Mouse (Mus musculus): ENCODE data around the gene Wipf1.

Wipf1 gene

DNA sequence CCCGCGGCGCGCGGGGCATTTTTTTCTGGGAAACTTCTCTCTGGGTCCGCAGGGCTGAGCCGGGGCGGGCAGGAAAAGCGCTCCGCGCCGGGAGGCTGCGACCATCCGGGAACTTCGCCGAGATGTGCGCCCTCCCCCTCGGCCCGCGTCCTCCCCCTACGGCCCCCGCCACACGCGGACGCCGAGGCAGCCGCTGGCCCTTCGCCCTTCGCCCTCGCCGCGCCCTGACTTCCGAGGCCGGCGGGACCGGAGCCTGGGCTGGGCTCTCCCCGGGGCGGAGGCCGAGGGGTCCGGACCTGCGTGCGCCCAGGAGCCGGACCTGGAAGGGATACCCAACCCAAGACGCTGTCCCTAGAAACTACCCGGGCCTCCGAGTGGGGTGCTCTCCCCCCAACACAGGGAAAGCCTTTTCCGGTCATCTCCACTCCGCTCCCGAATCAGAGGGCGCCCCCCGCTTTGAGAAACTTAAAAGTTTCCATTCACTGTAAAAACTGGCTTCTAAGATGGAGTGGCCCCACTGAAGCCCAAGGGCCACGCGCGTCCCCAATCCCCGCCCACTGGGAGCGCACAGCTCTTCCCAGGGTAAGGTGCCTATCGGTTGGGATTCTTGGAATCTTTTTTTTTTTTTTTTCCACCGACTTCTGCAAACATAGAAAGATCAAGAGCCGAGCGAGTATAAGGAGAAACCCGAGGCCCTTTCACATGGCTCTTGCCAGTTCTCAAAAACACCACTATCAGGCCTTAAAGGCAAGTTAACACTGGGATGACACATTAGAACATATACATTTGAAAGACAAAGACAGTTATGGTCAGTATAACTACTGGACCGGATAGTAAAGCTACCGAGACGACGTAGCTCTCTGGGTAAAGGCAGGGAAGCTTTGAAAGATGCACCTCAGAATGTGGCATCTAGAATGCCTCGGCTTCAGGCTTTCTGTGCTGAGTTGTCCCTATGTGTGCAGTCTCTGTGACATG, at the start of gene Wipf1:
Wipf1 (minus strand) TSS at position 379 of the 975 bp plus-strand sequence.
- DNase-seq: peak; percentile 88

DNA sequence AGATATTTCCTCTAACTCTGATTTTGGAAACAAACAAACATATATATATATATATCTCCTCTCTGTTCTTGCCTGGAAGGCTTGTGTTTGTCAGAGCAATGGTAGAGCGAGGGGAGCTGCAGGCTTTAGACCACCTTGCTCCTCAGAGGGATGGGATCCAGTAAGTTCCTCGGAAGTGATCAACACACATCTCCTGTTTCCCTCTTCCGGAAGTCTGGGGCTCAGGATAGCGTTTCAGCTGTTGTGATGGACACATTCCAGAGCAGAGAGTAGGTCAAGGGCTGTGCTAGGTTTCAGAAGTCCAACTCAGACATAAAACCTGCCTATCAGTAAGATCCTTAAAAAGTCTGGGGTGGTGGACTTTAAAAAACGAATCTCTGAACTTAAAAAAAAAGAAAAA, 49.6 kb upstream of the Wipf1 start:
- no peak for DNase-seq

DNA sequence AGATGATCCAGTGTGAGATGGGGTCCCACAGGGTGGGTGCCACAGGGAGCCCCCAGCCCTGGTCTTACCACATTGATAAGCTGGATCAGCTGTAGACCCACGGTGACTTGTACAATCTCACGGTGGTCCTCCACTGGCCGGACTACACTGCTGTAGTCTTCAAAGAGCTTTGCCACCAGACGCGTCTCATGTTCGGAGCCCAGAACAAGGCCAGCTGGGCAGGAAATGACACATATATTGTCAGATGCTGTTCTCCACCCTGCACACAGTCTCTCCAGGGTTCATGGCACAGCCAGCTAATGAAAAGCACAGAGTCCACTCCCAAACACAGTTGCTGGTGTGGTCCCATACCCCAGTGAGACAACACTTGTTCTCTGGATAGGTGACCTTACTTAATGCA, 44.9 kb upstream of the Wipf1 start:
- no peak for DNase-seq

DNA sequence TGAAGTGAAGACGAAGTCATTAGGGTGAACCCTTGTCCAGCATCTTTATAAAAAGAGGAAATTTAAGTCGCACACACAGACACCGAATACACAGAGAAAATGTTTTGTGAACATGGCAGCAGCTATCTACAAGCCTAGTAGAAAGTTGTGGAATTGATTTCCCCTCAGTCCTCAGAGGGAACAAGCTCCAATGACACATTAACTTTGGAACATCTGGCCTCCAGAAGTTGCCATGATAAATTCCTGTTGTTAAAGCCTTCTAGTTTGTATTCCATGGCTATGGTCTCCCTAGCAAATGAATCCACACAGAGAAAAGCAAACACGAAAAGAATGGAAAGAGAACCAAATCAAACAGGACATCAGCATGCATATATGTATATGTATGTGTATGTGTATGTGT, 44.0 kb upstream of the Wipf1 start:
- DNase-seq: no peak

DNA sequence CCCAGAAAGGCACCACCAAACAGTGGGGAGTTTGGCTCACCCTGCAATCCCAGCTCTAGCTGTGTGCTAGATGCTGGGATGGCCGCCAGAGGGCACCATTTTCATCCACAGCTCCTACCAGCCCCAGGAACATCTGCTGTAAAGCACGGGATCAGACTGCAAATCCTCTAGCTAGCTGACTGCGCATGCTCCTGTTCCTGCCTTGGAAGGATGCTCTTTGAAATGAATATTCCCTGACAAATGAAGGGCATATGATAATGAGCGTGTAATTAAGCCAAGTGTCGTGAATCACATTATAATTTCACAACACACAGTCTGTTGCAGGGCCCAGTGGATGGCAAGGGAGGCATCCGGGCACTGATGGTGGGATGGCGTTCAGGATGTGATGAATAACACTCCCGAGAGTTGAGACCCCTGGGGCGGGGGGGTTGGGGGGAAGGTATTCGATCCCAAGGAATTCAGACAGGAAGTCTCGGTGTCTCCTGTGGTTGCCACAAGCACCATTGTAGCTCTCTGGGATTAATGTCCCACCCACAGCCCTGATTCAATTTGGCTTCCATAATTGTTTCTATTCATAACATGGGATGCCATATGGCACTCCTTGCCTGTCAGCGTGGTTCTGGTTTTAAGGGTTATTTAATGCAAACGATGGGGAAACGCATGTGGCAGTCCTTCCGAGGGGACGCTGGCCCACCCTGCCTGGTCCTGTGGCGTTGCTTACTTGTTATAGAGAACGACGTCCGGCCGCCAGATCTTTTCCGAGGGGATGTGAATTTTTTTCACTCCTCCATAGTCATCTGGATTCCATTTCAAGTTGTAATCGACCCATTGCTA, 43.2 kb upstream of the Wipf1 start:
- peak; percentile 74 for DNase-seq

DNA sequence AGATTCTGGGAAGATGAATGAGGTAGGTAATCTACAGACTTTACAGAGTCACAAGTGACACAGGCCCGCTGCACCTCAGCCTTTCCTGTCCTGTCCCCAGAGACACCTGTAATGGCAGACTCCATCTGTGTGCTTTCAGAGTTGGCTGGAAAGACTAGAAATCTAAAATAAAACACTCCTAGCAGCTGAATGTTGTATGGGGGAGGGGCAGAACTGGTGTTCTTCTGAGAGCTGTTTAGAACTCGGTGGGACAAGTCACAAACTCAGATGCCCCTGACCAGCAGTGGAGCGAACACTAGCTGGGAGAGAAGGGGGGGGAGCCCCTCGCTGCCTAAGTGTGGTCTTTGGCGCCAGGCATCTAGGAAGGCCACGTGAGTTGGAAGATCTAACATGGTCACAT, 42.4 kb upstream of the Wipf1 start:
- DNase-seq: no peak

DNA sequence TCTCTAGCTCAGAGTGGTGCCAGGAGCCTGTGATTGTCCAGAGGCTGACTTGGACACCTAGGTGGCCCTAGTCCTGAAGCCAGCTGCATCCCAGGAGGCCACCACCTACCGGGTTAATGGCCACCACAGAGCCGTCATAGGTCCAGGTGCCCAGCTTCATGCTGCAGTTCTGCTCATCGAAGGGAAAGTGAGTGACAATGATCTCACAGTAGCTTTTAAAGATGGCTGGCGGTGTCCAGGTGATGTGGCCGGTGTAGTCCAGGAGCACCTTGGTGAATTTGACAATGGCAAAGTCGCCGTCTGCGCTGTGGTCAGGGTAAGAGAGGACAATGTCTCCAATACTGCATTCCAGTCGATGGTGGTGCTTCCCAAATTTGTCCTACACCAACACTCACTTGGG, 41.8 kb upstream of the Wipf1 start:
- no peak for DNase-seq

DNA sequence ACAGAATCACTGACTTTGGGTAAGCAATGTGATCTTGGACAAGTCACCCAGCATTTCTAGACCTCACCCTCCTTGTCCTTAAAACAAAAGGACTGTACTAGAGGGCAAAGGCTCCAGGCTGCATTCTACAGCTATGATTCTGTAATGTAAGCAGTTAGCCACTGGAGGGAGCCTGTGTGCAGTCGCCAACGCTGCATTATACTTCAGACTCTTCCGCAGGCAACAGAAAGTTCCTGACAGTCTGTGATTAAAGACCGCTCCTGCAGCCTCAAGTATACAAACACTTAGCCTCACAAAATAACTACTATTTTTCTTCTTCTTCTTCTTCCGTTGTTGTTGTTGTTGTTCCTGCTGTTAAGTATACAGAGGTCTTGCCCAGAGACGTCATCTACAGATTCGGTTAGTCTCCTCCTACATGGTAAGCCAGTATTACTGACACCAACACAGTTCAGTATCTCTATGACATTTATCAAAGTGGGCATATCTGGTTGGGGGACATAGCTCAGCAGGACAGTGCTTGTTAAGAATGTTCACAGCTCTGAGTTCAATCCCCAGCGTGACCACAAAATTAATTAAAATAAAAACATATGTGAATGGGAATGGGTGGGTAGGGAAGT, 37.6 kb upstream of the Wipf1 start:
- DNase-seq: peak; percentile 63

DNA sequence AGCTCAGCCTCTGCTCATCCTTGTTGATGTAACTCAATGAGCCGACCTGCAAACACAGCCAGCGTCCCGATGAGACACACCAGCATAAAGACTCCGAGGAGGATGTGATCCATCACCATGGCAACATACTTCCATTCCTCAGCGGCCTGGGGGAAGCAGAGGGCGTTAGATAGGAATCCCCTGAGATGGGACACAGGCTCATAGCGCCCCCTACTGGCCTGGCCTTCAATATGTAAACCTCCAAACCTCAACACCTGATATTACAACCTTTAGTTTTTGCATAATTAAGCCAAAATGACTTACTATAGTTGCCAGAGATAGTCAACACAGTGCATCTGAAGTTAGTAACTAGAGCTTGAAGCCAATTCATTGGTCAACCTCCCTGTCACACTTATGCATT, 36.6 kb upstream of the Wipf1 start:
- peak; percentile 18 for DNase-seq

DNA sequence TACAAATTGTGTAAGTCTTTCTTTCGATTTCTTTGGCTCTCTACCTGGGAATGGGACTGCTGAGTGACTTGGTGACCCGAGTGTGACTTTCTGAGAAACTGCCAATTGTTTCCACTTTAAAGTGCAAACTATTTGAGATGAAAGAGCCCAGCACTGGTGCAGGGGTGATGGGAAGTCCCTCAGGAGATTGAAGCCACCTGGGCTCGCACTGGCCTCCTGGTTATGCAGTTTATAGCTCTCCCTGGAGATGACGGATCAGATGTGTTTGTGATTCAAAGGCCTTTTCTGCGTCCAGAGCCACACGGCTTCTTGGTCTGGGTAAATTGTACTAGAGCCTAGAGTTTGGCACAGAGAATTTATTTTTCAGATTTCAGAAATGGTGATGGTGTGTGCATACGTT, 34.2 kb upstream of the Wipf1 start:
- no peak for DNase-seq

DNA sequence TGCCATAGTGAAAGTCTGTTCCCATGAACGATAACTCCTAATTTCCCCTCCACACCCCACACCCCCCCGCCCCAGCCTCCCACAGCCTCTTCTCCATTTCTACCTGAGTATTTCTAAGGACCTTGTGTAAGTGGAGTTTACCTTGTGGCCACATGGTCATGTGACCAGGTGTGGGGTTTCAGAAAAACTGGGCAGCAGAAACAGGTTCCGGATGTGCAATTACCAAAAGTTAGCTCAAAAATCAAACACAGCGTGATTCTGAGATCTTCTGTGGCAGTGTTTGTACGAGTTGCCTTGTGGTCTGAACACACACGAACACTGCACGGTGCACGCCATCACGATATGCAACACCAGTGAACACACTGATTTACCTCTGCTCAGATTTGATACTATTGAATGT, 33.1 kb upstream of the Wipf1 start:
- no peak for DNase-seq

DNA sequence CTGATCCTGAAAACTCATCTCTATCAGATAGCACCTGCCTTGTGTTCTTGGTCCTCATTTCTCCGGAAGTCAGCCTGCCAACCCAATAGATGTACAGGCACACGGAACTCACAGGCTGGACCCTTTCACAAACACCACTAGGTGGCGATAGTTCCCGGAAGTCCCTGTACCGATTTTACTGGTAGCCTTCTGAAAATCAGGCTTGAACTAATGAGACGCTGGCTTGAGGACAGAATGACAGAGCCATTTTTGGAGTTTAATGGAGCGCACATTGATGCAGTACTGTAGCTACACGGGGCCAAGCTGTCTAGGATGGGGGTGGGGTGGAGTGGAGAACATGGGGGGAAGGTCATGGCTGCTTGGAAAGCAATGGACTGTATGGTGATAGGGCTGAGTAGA, 32.1 kb upstream of the Wipf1 start:
- no peak for DNase-seq

DNA sequence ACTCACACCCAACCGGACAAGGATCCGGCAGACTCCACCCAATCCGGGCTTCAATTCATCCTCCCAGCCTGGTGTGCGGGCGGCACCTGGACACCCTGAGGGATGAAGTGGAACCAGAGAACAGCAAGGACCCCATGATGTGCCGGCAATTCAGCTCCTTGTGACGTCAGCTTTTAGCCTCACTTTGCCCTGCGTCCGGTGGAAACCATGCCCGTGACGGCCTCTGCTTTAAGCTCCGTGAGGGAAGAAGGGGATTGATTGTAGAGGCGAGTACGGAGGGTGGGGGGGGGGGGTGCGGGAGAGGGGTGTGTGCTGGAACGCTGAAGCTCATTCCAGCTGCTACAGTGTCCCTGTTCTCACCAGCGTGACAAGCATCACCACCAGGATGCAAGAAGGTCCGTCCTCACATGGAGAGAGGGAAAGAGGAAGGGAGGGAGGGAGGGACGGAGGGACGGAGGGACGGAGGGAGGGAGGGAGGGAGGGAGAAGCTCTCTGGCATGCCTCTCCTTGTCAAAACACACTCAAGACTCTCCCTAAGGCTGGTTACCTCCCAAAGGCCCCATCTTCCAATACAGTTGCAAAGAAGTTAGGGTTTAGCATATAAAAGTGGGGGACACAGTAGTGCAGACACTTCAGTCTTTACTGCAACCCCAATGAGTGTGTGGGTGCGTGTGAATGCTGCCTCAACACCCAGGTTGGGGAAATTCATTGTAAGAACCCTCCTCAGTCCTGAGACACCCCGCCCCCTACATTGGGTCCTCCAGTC, 31.5 kb upstream of the Wipf1 start:
- DNase-seq: no peak

DNA sequence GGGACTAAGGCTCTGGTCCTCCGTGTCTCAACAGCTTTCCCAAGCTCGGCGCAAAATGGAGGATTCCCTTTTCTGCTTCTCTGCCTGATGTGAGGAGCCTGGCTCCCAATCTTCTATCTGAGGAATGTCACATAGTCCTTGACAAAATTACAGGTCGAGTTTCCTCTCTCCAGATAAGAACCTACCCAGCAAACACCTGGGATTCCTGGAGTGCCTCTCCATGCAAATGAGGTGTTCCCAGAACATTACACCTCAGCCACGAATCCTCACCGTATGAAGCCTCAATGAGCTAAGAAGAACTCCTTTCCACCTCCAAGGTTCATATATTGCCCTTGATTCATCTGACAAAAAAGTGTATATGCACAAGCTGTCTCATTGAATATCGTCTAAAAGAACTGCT, 30.9 kb upstream of the Wipf1 start:
- DNase-seq: no peak

DNA sequence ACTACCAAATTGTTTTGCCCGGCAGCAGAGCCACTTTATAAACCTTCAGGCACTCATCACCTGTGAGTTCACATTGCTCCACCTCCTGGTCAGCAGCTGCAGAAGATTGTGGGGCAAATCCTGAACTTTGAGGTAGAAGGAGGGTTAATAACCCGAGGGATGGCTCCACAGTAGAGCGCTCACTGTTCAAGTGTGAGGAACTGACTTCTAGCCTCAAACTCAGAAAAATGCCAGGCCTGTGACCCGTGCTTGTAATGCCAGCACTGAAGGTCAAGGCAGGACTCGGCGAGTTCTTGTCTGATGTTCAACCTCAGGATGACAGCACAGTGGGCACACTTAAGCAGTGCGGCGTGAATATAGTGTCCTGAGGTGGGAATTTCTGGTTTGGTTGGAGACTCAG, 28.4 kb upstream of the Wipf1 start:
- peak; percentile 40 for DNase-seq

DNA sequence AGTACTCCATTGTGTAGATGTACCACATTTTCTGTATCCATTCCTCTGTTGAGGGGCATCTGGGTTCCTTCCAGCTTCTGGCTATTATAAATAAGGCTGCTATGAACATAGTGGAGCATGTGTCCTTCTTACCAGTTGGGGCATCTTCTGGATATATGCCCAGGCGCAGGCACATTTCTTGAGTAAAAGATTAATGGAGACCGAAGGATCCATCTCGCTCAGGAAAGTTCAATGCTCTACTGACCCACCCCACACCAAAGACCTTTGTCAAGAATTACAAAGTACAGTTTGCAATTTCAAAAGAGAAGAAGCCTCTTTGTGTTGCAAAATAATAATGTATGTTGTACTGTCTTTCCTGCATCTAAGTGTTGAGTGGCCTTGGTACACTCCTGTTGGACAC, 27.5 kb upstream of the Wipf1 start:
- DNase-seq: peak; percentile 28

DNA sequence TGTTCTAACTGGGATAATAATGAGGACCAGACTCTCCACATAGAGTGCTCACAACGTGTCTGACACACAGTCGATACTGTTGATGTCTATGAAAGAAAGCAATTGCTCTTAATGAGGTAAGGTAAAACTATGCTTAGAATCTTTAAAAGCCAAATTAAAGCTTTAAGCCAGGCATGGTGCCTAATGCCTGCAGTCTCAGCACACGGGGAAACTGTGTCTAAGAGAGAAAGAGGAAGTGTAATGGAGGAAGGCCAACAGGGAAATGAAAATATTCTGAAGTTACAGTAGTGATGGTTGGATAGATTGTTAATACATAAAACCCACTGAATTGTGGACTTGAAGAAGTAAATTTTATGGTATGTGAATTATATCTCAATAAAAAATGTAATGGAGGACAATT, 24.9 kb upstream of the Wipf1 start:
- no peak for DNase-seq

DNA sequence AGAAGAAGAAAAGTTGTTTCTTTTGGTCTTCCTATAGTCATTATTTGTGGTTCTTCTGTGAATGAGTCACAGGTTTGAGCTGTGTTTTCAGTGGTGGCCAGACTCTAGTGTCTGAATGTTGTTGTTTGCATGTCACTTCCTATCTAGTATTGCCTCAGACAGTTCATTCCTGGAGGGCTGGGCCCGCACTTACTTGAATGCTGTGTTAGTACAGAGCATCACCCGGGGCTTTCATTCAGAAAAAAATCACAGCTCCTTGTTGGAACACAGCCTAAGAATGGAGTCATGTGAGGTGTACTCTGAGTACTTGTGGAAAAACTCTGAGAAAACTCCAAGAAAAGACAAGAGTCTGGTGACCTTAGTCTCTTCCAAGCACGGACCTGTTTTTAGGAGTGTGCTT, 23.4 kb upstream of the Wipf1 start:
- DNase-seq: no peak

DNA sequence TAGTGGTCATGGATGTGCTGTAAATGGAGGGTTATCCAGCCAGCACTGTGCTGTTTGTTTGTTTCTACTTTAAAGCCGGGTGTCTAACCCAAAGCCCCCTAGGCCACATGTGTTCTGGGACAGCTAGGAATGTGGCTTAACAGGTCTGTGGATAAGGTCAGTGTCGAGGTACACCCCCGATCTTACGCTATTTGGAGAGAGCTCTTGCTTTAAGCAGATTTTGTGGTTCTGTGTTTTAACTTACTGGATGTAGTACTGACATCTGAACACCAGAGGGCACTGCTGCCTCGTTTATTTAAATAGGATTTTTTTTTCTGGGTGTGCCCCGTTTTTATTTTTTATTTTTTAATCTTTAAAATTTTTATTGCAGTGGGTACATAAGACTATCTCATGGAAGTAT, 21.2 kb upstream of the Wipf1 start:
- DNase-seq: peak; percentile 24

DNA sequence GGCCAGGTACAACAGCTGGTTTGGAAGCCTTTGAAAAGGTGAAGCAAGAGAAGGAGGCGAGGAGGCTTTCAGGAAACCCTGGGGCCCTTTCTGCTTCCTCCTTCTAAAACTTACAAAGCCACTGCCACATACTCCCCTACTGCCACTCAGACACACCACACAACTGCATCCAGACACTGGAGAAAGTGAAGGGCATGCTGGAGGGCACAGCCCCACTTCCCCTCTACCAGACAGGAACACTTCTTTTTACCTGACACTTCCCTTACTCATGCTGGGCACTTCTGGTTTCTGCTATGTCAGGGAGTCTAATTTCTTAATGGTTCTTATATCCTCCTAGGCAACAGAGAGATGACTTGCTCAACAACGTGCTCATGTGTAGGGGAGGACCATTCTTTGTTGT, 19.0 kb upstream of the Wipf1 start:
- DNase-seq: no peak

DNA sequence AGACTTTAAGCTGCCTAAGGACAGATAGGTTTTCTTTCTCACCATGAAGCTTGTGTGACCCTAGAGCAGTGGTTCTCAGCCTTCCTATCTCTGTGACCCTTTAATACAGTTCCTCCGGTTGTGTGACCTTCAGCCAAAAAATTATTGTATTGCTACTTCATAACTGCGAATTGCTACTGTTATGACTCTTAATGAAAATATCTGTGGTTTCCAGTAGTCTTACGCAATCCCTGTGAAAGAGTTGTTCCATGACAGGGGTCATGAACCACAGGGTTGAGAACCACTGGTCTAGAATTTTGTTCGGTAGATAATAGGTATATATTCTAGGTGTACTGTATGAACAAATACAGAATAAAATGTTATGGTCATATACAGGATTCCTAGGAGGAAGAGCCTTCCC, 17.7 kb upstream of the Wipf1 start:
- no peak for DNase-seq

DNA sequence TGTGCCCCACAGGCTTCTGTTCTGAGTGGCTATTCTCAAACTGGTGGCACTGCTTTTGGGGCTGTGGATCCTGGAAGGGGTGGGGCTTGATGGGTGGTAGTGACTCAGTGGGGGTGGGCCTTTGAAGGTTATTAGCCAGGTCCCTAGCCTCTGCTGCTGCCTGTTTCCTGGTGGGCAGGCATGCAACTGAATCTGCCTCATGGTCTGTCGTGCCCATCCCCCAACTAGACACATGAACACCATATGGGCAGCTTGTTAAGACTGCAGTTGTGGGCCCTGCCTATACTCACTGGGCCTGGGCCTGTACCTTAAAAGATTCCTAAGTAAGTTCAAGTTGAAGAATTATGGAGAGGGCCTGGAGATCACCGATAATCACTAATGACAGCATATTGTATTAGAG, 16.0 kb upstream of the Wipf1 start:
- DNase-seq: no peak

Data from kidney, adult 18-20 months (tissue).